In genomic region chr6:30546571-30547273, GRCm38 (mm10) we compare ENCODE assay signal across 8 mouse cellular contexts. TPM values are rescaled to one million over a fixed set of nuclear protein-coding genes. Genes with fewer than 3 reads are reported as not detected.
DNase-seq lines count a peak whose midpoint lies in the region; ATAC-seq and TF ChIP-seq lines count a peak whose summit lies in the region.

No protein-coding gene starts in this region.

- DNase-seq in lung, adult 2 months, result no peak
- DNase-seq in lung, adult 18-20 months, result no peak
- peak; percentile 37 to 50 for DNase-seq in adrenal gland, postnatal 36 days
- DNase-seq in induced T-regulatory cell, adult 2 months (ENCODE audit: low read depth), result peak; percentile 57
- DNase-seq in ovary, postnatal 14 days (ENCODE audit: low spot score), result no peak

- ATAC-seq in embryonic facial prominence, embryonic 13.5 days (ENCODE audit: insufficient number of reproducible peaks, insufficient read depth, low FRiP score, low TSS enrichment, low read depth), result no peak
- ATAC-seq in megakaryocyte, adult 5-6 weeks (ENCODE audit: poor library complexity, severe bottlenecking), result peak; percentile 79
- peak; percentile 63; the same call in 1 of the 2 replicates for ATAC-seq in stomach, embryonic 14.5 days (ENCODE audit: insufficient number of reproducible peaks, insufficient read depth, low FRiP score, low read depth)

- H3K4me1 ChIP-seq in lung, adult 2 months (ENCODE audit: control insufficient read depth, insufficient read depth, low read length), result peaks cover 5% of the 10 kb centered on the region; the same call in 1 of the 2 replicates
- H3K4me1 ChIP-seq in embryonic facial prominence, embryonic 13.5 days, result peaks cover 71% of the 10 kb centered on the region
- peaks cover 24% of the 10 kb centered on the region for H3K4me1 ChIP-seq in stomach, embryonic 14.5 days (ENCODE audit: control insufficient read depth, insufficient read depth, low read length)

- no peak for TF ChIP-seq CTCF in lung, adult 2 months (IDR thresholded peaks at IDR 0.05; ENCODE audit: insufficient read depth, low read length)

- H3K4me3 ChIP-seq in lung, adult 2 months (replicated peaks; ENCODE audit: extremely low read depth, low read depth, low read length), result peak overlapping the region; percentile 51
- peak overlapping the region; percentile 23 for H3K4me3 ChIP-seq in embryonic facial prominence, embryonic 13.5 days
- H3K4me3 ChIP-seq in stomach, embryonic 14.5 days (ENCODE audit: low read depth, low read length), result peak overlapping the region; percentile 9; the same call in 1 of the 2 replicates

- no peak for TF ChIP-seq POLR2A in lung, adult 2 months (IDR thresholded peaks at IDR 0.05; ENCODE audit: borderline replicate concordance, extremely low read depth, low read depth, low read length)

- peak overlapping the region; percentile 53 for H3K4me2 ChIP-seq in embryonic facial prominence, embryonic 13.5 days
- peak overlapping the region; percentile 39 for H3K4me2 ChIP-seq in stomach, embryonic 14.5 days (replicated peaks; ENCODE audit: low read depth, low read length)

- H3K27ac ChIP-seq in embryonic facial prominence, embryonic 13.5 days, result peak overlapping the region; percentile 97
- peak overlapping the region; percentile 83 for H3K27ac ChIP-seq in stomach, embryonic 14.5 days (ENCODE audit: low read length)

- H3K27me3 ChIP-seq in embryonic facial prominence, embryonic 13.5 days, result no peaks in the 10 kb centered on the region
- no peaks in the 10 kb centered on the region for H3K27me3 ChIP-seq in stomach, embryonic 14.5 days (ENCODE audit: control insufficient read depth, insufficient read depth, low read length)

- H3K36me3 ChIP-seq in embryonic facial prominence, embryonic 13.5 days, result no peaks in the 10 kb centered on the region
- H3K36me3 ChIP-seq in stomach, embryonic 14.5 days (ENCODE audit: control insufficient read depth, insufficient read depth, low read length), result no peaks in the 10 kb centered on the region

- H3K9ac ChIP-seq in embryonic facial prominence, embryonic 13.5 days, result peak overlapping the region; percentile 61
- H3K9ac ChIP-seq in stomach, embryonic 14.5 days (replicated peaks; ENCODE audit: low read depth, low read length), result no peak overlapping the region

- 29% methylated on average over 17 of the region's 17 CpGs for WGBS in lung, adult 2 months
- 10% methylated on average over 17 of the region's 17 CpGs for WGBS in embryonic facial prominence, embryonic 13.5 days
- WGBS in stomach, embryonic 14.5 days, result 12% methylated on average over 17 of the region's 17 CpGs

- no peaks in the 10 kb centered on the region for H3K9me3 ChIP-seq in embryonic facial prominence, embryonic 13.5 days
- no peaks in the 10 kb centered on the region for H3K9me3 ChIP-seq in stomach, embryonic 14.5 days (ENCODE audit: control insufficient read depth, low read depth, low read length)

RNA-seq across cellular contexts. Expression of gene Cpa2, which starts 5.3 kb away (rescaled TPM):
- polyA plus RNA-seq in lung, adult 2 months (2012; rRNA removed), result 0.13 and 0.28 TPM in 2 replicates
- total RNA-seq in adrenal gland, postnatal 36 days (2021), result under 1 TPM; 0.56 to 0.66 TPM
- 6.3 and 6.4 TPM in 2 replicates for polyA plus RNA-seq in embryonic facial prominence, embryonic 13.5 days (2015; fragmentation: Nextera tagmentation; extraction: Ambion mirVana)
- total RNA-seq in megakaryocyte, adult 5-6 weeks (2015), result 0.27 TPM in 1 of 2 replicates, not detected in the other
- total RNA-seq in megakaryocyte, adult 5-6 weeks (2017), result not detected in 2 replicates
- 1.4 and 127 TPM in 2 replicates for polyA plus RNA-seq in stomach, embryonic 14.5 days (2014; fragmentation: Nextera tagmentation; extraction: Ambion mirVana)

RNA-seq across cellular contexts. Expression of gene Cpa4, which starts 21.4 kb away (rescaled TPM):
- polyA plus RNA-seq in lung, adult 2 months (2012; rRNA removed), result 4.6 TPM in 1 of 2 replicates, not detected in the other
- 1 to 10 TPM; 1.1 to 1.2 TPM for total RNA-seq in adrenal gland, postnatal 36 days (2021)
- 0.83 and 1.4 TPM in 2 replicates for polyA plus RNA-seq in embryonic facial prominence, embryonic 13.5 days (2015; fragmentation: Nextera tagmentation; extraction: Ambion mirVana)
- not detected in 2 replicates for total RNA-seq in megakaryocyte, adult 5-6 weeks (2015)
- total RNA-seq in megakaryocyte, adult 5-6 weeks (2017), result not detected in 2 replicates
- 0.49 and 0.71 TPM in 2 replicates for polyA plus RNA-seq in stomach, embryonic 14.5 days (2014; fragmentation: Nextera tagmentation; extraction: Ambion mirVana)

RNA-seq across cellular contexts. Expression of gene Ssmem1, which starts 37.1 kb away (rescaled TPM):
- not detected in 2 replicates for polyA plus RNA-seq in lung, adult 2 months (2012; rRNA removed)
- under 1 TPM in 1 of 2 experiments, not detected in 1; 0.23 TPM for total RNA-seq in adrenal gland, postnatal 36 days (2021)
- polyA plus RNA-seq in embryonic facial prominence, embryonic 13.5 days (2015; fragmentation: Nextera tagmentation; extraction: Ambion mirVana), result 0.23 TPM in 1 of 2 replicates, not detected in the other
- 0.68 TPM in 1 of 2 replicates, not detected in the other for total RNA-seq in megakaryocyte, adult 5-6 weeks (2015)
- total RNA-seq in megakaryocyte, adult 5-6 weeks (2017), result 0.44 and 1.1 TPM in 2 replicates
- 0.52 TPM in 1 of 2 replicates, not detected in the other for polyA plus RNA-seq in stomach, embryonic 14.5 days (2014; fragmentation: Nextera tagmentation; extraction: Ambion mirVana)

RNA-seq across cellular contexts. Expression of gene Tmem209, which starts 37.1 kb away (rescaled TPM):
- 31.4 and 40.3 TPM in 2 replicates for polyA plus RNA-seq in lung, adult 2 months (2012; rRNA removed)
- total RNA-seq in adrenal gland, postnatal 36 days (2021), result 10 to 100 TPM; 23.3 to 27.3 TPM
- polyA plus RNA-seq in embryonic facial prominence, embryonic 13.5 days (2015; fragmentation: Nextera tagmentation; extraction: Ambion mirVana), result 30.4 and 35.4 TPM in 2 replicates
- 40.3 and 42.3 TPM in 2 replicates for total RNA-seq in megakaryocyte, adult 5-6 weeks (2015)
- total RNA-seq in megakaryocyte, adult 5-6 weeks (2017), result 24.0 and 39.0 TPM in 2 replicates
- 39.8 and 45.0 TPM in 2 replicates for polyA plus RNA-seq in stomach, embryonic 14.5 days (2014; fragmentation: Nextera tagmentation; extraction: Ambion mirVana)

Comparison
In these comparisons a context has a peak if more than half of its experiments do, and no peak if none do; other contexts are left out.
1. DNase-seq: peak in adrenal gland, postnatal 36 days (2 of 2) and induced T-regulatory cell, adult 2 months (single experiment); none in lung, adult 2 months (single experiment), lung, adult 18-20 months (0 of 2) and ovary, postnatal 14 days (single experiment).
2. Peak in every context shown above with its lines, with median percentiles within 50 percentile points of each other: H3K4me3 ChIP-seq.